Mouse (Mus musculus) small intestine, adult 2 months (tissue): Measurements from ENCODE around the gene Tcte1.

Experiments used
- CTCF ChIP-seq: fragments of 200-500 bp; IDR thresholded peaks from 2 replicates; pipeline ENCODE4 v1.5.1; 2012; ENCODE audit warnings: low read depth, mild to moderate bottlenecking, control low read depth, inconsistent platforms, low read length, moderate library complexity, mixed read lengths; ENCODE audit not compliant: insufficient replicate concordance, insufficient read length; ENCODE audit errors: extremely low read depth
- POLR2A ChIP-seq: fragments of 200-500 bp; IDR thresholded peaks from 2 replicates; pipeline ENCODE4 v1.6.1; 2012; ENCODE audit warnings: low read depth, mild to moderate bottlenecking, control low read depth, inconsistent platforms, low read length, moderate library complexity

DNA sequence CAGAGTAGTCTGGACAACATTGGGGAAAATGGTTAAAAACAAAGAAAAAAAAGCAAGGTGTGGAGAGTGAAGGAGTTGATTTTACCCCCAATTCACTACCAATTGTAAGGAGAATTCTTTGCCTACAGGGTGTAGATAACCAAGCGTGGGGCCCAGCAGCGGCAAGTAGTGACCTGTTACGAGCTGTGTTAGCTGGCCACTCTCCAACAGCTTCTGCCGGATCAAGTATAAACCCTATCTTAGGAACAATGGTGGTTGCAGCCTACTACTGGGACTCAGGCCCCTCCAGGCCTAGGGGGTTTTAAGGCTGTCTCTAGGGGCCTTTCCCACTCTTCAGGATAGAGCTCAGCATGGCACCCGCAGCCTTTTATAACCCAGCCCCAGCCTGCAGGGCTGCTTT, 55.0 kb downstream of the Tcte1 start:
- TF ChIP-seq CTCF (no peak), POLR2A (no peak)
